Mouse (Mus musculus) small intestine, adult 10 weeks (tissue): ENCODE data around the gene Spin2f. TPM values are rescaled to one million over a fixed set of nuclear protein-coding genes. Genes with fewer than 3 reads are reported as not detected.

Experiments
- polyA plus RNA-seq: library from polyadenylated mRNA; stranded (reverse); fragments of 350-450 nt; fragmentation: Illumina TruSeq; extraction: RNeasy Lipid Tissue Mini Kit (QIAGEN cat#74804); gene quantifications from one replicate; pipeline ENCODE4 v1.2.3, GENCODE M21; 2014; ENCODE audit warnings: low replicate concordance

Gene Spin2f
- polyA plus RNA-seq = not detected

DNA sequence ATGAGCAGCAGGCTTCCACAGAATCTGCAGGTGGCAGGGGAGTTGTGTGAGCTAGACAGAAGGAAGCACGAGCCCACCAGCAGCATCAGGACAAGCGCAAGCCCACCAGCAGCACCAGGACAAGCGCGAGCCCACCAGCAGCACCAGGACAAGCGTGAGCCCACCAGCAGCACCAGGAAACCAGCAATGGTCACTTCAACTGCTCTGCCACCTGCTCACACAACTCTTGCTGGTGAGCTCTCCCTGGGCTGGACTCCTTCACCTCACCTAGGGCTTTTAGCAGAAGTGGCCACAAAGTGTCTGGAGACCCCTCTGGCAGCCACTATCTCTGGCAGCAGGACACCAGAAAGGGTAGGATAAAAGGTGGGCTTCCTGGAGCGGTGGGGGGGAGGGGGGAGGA lies at the start of gene Spin2f:
Spin2f (plus strand) TSS at position 301 of the 400 bp plus-strand sequence.

Other genes starting within 250 kb of the Spin2f start
- gene Btbd35f29, start 136.2 kb upstream of the Spin2f start, polyA plus RNA-seq = not detected
- gene Btbd35f26, start 82.6 kb downstream of the Spin2f start, polyA plus RNA-seq = not detected
- gene Btbd35f19, start 130.0 kb downstream of the Spin2f start, polyA plus RNA-seq = not detected